Mouse (Mus musculus): ENCODE results near the gene Gins1. TPM values are rescaled to one million over a fixed set of nuclear protein-coding genes. Genes with fewer than 3 reads are reported as not detected.

Gene Gins1
- polyA plus RNA-seq, 1 experiment from 2014 or later, result 58.1 TPM

DNA sequence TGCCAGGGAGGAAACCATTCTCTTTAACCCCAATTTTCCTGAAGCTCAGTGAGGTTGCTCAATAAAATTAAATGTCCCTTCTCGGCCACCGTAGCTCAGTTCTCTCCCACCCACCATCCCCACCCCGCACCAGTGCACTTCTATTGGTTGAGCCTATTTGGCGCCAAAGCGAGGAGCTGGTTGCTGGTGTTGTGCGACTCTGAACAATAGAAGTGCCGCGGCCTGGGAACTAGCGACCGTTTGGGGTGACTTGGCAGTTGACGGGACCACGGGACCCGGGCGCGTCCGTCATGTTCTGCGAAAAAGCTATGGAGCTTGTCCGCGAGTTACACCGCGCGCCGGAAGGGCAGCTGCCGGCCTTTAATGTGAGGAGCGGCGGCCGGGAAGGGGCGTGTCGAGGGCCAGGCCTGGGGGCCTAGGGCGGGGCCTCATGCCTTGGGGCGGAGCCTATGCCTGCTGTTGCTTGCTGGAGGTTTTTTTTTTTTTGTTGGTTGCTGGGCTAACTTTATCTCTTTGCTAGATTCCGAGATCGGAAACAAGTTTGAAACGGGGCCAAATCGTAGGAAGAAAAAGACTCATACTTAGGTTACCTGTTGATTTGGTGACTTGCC lies 4.3 kb downstream of the Gins1 start:
- H3K4me1 ChIP-seq (ENCODE audit: insufficient read depth), result no peaks in the 10 kb centered on the region
- no peak for TF ChIP-seq CTCF (IDR thresholded peaks at IDR 0.05; ENCODE audit: low read depth)
- peak overlapping the region; percentile 90 for H3K27ac ChIP-seq (ENCODE audit: low read depth)
- H3K27me3 ChIP-seq (ENCODE audit: insufficient read depth, low read length), result no peaks in the 10 kb centered on the region
- peak overlapping the region; percentile 66 for H3K4me2 ChIP-seq
- under 1% methylated on average over 35 of the region's 35 CpGs for WGBS
- peak overlapping the region; percentile 56 for H3K4me3 ChIP-seq (ENCODE audit: low read depth, low read length)
- ATAC-seq (ENCODE audit: insufficient read depth) (peak; percentile 93), DNase-seq (peak; percentile 97)
- H3K36me3 ChIP-seq (ENCODE audit: insufficient read depth), result peaks cover 4% of the 10 kb centered on the region; the same call in 1 of the 2 replicates
- H3K9ac ChIP-seq, result peak overlapping the region; percentile 65
- no peaks in the 10 kb centered on the region for H3K9me3 ChIP-seq (ENCODE audit: low read depth, low read length)

DNA sequence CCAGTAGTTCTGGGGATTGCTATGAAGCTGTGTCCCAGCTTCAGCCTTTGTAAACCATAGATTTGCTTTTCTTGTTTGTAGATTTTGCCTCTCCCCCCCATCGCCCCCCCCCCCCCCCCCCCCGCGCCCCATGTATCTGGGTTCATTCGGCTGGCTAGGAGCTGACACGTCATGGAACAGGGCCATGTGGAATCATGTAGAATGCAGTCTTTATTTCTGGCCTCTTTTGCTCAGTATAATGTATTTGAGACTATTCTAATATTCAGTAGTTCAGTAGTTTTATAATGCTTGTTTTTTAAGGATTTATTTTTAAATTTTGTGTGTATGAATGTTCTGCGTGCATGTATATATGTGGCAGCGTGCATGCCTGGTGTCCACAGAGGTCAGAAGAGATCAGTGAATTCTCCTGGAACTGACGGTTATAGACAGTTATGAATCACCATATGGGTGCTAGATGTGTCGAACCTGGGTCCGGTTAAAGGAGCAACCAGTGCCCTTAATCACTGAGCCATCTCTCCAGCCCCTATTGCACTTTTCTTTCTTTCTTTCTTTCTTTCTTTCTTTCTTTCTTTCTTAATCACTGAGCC lies 5.2 kb downstream of the Gins1 start:
- Histone ChIP-seq H3K36me3 (ENCODE audit: insufficient read depth) (peaks cover 5% of the 10 kb centered on the region; the same call in 1 of the 2 replicates), H3K4me2 (peak overlapping the region; percentile 66), H3K9ac (peak overlapping the region; percentile 65), H3K9me3 (ENCODE audit: low read depth, low read length) (no peaks in the 10 kb centered on the region), H3K27me3 (ENCODE audit: insufficient read depth, low read length) (no peaks in the 10 kb centered on the region), H3K27ac (ENCODE audit: low read depth) (no peak overlapping the region), H3K4me1 (ENCODE audit: insufficient read depth) (no peaks in the 10 kb centered on the region), H3K4me3 (ENCODE audit: low read depth, low read length) (peak overlapping the region; percentile 56)
- ATAC-seq (ENCODE audit: insufficient read depth) (peak; percentile 10; the same call in 1 of the 2 replicates), DNase-seq (peak; percentile 51)
- TF ChIP-seq CTCF (IDR thresholded peaks at IDR 0.05; ENCODE audit: low read depth), result no peak
- WGBS, result 29% methylated on average over 7 of the region's 10 CpGs

DNA sequence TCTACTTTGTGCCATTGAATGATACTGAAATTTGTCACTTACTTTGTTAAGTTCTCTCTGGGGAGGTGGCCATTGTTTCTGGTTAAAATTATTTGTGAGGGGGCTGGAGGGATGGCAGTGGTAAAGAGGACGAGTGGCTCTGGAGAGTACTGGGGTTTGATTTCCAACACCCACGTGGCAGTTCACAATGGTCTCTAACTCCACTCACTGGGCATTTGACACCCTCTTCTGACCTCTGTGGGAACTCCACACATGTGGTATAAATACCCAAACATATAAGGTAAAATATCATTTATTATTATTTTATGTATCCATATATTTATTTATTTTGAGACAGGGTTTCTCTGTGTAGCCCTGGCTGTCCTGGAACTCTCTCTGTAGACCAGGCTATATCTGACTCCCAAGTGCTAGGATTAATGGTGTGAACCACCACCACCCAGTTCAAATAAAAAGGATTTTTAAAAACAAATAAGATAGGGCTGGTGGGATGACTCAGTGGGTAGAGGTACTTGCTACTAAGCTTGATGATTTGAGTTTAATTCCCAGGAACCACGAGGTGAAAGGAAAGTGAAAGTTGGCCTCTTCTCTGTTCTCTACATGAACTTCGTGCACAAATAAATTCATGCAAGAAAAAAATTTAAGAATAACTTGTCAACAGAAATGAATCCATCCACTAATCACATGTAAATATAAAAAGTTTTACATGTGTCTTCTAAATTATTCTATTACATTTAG lies 9.7 kb downstream of the Gins1 start:
- no peak overlapping the region for H3K4me2 ChIP-seq
- DNase-seq, result no peak
- H3K27me3 ChIP-seq (ENCODE audit: insufficient read depth, low read length), result no peaks in the 10 kb centered on the region
- 80% methylated on average over 4 of the region's 4 CpGs for WGBS
- H3K9me3 ChIP-seq (ENCODE audit: low read depth, low read length), result no peaks in the 10 kb centered on the region
- TF ChIP-seq CTCF (IDR thresholded peaks at IDR 0.05; ENCODE audit: low read depth), result no peak
- no peaks in the 10 kb centered on the region for H3K4me1 ChIP-seq (ENCODE audit: insufficient read depth)
- no peak overlapping the region for H3K9ac ChIP-seq
- H3K27ac ChIP-seq (ENCODE audit: low read depth), result no peak overlapping the region
- H3K4me3 ChIP-seq (ENCODE audit: low read depth, low read length), result no peak overlapping the region
- peaks cover 31% of the 10 kb centered on the region for H3K36me3 ChIP-seq (ENCODE audit: insufficient read depth)
- ATAC-seq (ENCODE audit: insufficient read depth), result no peak

DNA sequence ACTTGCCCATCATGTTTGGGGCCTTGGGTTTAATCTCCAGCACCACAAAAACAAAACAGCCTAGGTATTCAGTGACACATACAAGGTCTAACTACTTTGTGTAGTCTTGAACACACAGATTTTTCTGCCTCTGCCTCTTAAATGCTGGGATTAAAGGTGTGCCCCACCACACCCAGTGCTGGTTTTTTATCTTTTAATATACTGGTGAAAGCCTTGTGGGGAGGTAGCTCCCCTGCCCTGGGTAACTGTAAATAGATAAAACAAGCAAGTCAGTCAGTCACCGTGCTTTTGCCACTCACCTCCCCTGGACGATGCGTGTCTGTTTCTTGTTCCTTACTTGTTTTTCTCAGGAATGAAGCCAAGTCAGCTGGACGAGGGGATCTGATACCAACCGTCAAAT lies 10.6 kb downstream of the Gins1 start:
- H3K27ac ChIP-seq (ENCODE audit: low read depth), result no peak overlapping the region
- no peak for ATAC-seq (ENCODE audit: insufficient read depth)

DNA sequence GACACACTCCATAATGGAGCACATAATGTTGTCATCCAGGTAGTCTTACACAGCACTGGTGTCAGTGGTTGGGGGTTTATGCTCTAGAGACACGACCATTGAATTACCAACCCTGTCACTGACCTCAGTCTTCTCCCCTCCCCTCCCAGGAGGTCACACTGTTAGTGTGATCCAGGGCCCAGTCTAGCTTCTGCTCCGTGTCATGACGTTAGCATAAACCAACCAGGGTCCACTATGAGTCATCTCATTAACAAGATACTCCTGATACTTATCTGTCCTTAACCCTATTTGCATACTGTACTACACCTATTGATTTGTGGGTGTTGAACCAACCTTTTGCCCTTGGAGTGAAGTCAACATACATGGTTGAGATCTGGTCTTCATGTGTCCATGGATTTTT lies 13.5 kb downstream of the Gins1 start:
- Histone ChIP-seq H3K27ac (ENCODE audit: low read depth) (no peak overlapping the region), H3K4me2 (no peak overlapping the region), H3K4me3 (ENCODE audit: low read depth, low read length) (no peak overlapping the region), H3K36me3 (ENCODE audit: insufficient read depth) (peaks cover 33% of the 10 kb centered on the region), H3K9me3 (ENCODE audit: low read depth, low read length) (no peaks in the 10 kb centered on the region), H3K9ac (no peak overlapping the region), H3K4me1 (ENCODE audit: insufficient read depth) (no peaks in the 10 kb centered on the region), H3K27me3 (ENCODE audit: insufficient read depth, low read length) (no peaks in the 10 kb centered on the region)
- 91% methylated on average over 3 of the region's 3 CpGs for WGBS
- DNase-seq (no peak), ATAC-seq (ENCODE audit: insufficient read depth) (no peak)
- no peak for TF ChIP-seq CTCF (IDR thresholded peaks at IDR 0.05; ENCODE audit: low read depth)

More for the DNA sequence above, 10.6 kb downstream of the Gins1 start:
- WGBS, result 88% methylated on average over 5 of the region's 5 CpGs
- no peaks in the 10 kb centered on the region for H3K4me1 ChIP-seq (ENCODE audit: insufficient read depth)
- H3K36me3 ChIP-seq (ENCODE audit: insufficient read depth), result peaks cover 31% of the 10 kb centered on the region
- H3K4me3 ChIP-seq (ENCODE audit: low read depth, low read length), result no peak overlapping the region
- no peak overlapping the region for H3K9ac ChIP-seq
- no peak for TF ChIP-seq CTCF (IDR thresholded peaks at IDR 0.05; ENCODE audit: low read depth)
- H3K9me3 ChIP-seq (ENCODE audit: low read depth, low read length), result no peaks in the 10 kb centered on the region
- DNase-seq, result no peak
- no peaks in the 10 kb centered on the region for H3K27me3 ChIP-seq (ENCODE audit: insufficient read depth, low read length)
- no peak overlapping the region for H3K4me2 ChIP-seq

DNA sequence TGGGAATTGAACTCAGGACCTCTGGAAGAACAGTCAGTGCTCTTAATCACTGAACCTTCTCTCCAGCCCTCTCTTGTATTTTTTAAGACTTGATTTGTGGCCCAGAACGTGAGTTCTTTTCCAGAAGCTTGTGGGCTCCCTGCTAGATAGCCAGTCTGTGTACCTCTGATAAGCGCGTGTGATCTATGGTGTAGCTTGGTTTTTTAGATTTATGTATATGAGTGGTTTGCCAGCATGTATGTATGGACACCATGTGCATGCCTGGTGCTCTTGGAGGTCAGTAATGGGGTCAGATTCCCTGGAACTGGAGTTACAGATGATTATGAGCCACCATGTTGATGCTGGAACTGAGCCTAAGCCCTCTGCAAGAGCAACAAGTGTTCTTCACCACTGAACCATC lies 15.3 kb downstream of the Gins1 start:
- DNase-seq, result no peak
- TF ChIP-seq CTCF (IDR thresholded peaks at IDR 0.05; ENCODE audit: low read depth), result no peak
- WGBS, result 94% methylated on average over 3 of the region's 3 CpGs
- H3K27me3 ChIP-seq (ENCODE audit: insufficient read depth, low read length), result no peaks in the 10 kb centered on the region
- H3K27ac ChIP-seq (ENCODE audit: low read depth), result no peak overlapping the region
- H3K4me1 ChIP-seq (ENCODE audit: insufficient read depth), result no peaks in the 10 kb centered on the region
- no peak overlapping the region for H3K4me3 ChIP-seq (ENCODE audit: low read depth, low read length)
- peaks cover 34% of the 10 kb centered on the region for H3K36me3 ChIP-seq (ENCODE audit: insufficient read depth)
- no peak for ATAC-seq (ENCODE audit: insufficient read depth)
- no peak overlapping the region for H3K4me2 ChIP-seq
- H3K9me3 ChIP-seq (ENCODE audit: low read depth, low read length), result no peaks in the 10 kb centered on the region
- H3K9ac ChIP-seq, result no peak overlapping the region

DNA sequence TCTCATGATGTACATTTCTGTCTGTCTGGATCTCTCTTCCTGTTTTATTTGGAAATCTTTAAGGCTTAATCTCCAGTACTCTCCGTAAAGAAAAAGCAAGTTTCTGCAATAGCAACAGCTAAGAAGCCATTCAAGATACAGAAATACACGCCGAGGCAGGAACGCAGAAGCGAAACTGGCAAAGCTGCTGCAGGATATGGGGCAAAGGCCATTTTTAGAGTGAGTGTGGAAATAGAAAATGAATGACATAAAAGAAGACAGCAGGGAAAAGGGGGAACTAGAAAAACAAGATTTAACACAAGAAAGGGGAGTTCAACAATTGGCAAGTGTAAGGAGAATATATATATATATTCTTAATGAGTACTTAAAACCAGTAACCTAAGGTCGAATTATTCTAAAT lies 16.5 kb downstream of the Gins1 start:
- no peaks in the 10 kb centered on the region for H3K4me1 ChIP-seq (ENCODE audit: insufficient read depth)
- no peaks in the 10 kb centered on the region for H3K27me3 ChIP-seq (ENCODE audit: insufficient read depth, low read length)
- WGBS, result 90% methylated on average over 6 of the region's 6 CpGs
- H3K9me3 ChIP-seq (ENCODE audit: low read depth, low read length), result no peaks in the 10 kb centered on the region
- no peak overlapping the region for H3K9ac ChIP-seq
- ATAC-seq (ENCODE audit: insufficient read depth) (no peak), DNase-seq (no peak)
- no peak overlapping the region for H3K27ac ChIP-seq (ENCODE audit: low read depth)
- no peak overlapping the region for H3K4me2 ChIP-seq
- TF ChIP-seq CTCF (IDR thresholded peaks at IDR 0.05; ENCODE audit: low read depth), result no peak
- H3K4me3 ChIP-seq (ENCODE audit: low read depth, low read length), result no peak overlapping the region
- H3K36me3 ChIP-seq (ENCODE audit: insufficient read depth), result peaks cover 28% of the 10 kb centered on the region
